Mouse (Mus musculus) bone marrow macrophage, adult 2 months (primary cell): Measurements from ENCODE around the gene Cspg5.

ENCODE experiments used
- CTCF ChIP-seq: IDR thresholded peaks from 2 replicates; pipeline ENCODE4 v1.5.1; 2012; ENCODE audit warnings: low read depth, mild to moderate bottlenecking, low read length, moderate library complexity
- POLR2A ChIP-seq: IDR thresholded peaks from 2 replicates; pipeline ENCODE4 v1.6.1; 2012; ENCODE audit warnings: mild to moderate bottlenecking, low read depth, low read length, borderline replicate concordance

GRCm38 (mm10) chr9:110264991-110265390 is 21.4 kb downstream of the Cspg5 start:
- TF ChIP-seq CTCF (no peak), POLR2A (no peak)
